Mouse (Mus musculus) adrenal gland, postnatal 25 days (tissue): ENCODE data around the gene Slc1a3. TPM values are rescaled to one million over a fixed set of nuclear protein-coding genes. Genes with fewer than 3 reads are reported as not detected.

Experiments used
- DNase-seq: peaks from one replicate; pipeline ENCODE4 v3.0.0; 2021; ENCODE audit warnings: mixed read lengths
- long read RNA-seq: library from polyadenylated mRNA; stranded (forward); transcript quantifications from one replicate; pipeline ENCODE4 v2.0.0, GENCODE M21; 2021
- total RNA-seq: library from RNA; stranded (reverse); gene quantifications from 2 replicates; pipeline ENCODE4 v1.2.3, GENCODE M21; 2021

The Slc1a3 gene
- total RNA-seq: 14.1 and 16.4 TPM in 2 replicates
- long read RNA-seq, full-length matches to known transcripts: 7 of 12 reads
- long read RNA-seq, partial matches to known transcripts: 0 of 12 reads
- long read RNA-seq, other reads (novel, unspliced or antisense): 5 of 12 reads

GRCm38 (mm10) chr15:8710146-8711006 is at the start of gene Slc1a3:
Gene Slc1a3 (minus strand): TSS chr15:8710764.
- DNase-seq: peak; percentile 23

GRCm38 (mm10) chr15:8759026-8759425 is 48.5 kb upstream of the Slc1a3 start:
- DNase-seq: no peak

- no peak for DNase-seq
Observed at GRCm38 (mm10) chr15:8756441-8756840, 45.9 kb upstream of the Slc1a3 start.

- DNase-seq: no peak
Observed at GRCm38 (mm10) chr15:8749762-8750161, 39.2 kb upstream of the Slc1a3 start.

- DNase-seq: no peak
Observed at GRCm38 (mm10) chr15:8748771-8749170, 38.2 kb upstream of the Slc1a3 start.

GRCm38 (mm10) chr15:8741593-8741992 is 31.0 kb upstream of the Slc1a3 start:
- no peak for DNase-seq

- no peak for DNase-seq
Observed at GRCm38 (mm10) chr15:8740724-8741123, 30.2 kb upstream of the Slc1a3 start.

- DNase-seq: no peak
Observed at GRCm38 (mm10) chr15:8738156-8738555, 27.6 kb upstream of the Slc1a3 start.

- DNase-seq: no peak
Observed at GRCm38 (mm10) chr15:8734363-8734739, 23.8 kb upstream of the Slc1a3 start.

GRCm38 (mm10) chr15:8733669-8734362 is 23.3 kb upstream of the Slc1a3 start:
- no peak for DNase-seq

- no peak for DNase-seq
Observed at GRCm38 (mm10) chr15:8728861-8729260, 18.3 kb upstream of the Slc1a3 start.

- DNase-seq: no peak
Observed at GRCm38 (mm10) chr15:8722386-8723100, 12.0 kb upstream of the Slc1a3 start.

- no peak for DNase-seq
Observed at GRCm38 (mm10) chr15:8721746-8722145, 11.2 kb upstream of the Slc1a3 start.

GRCm38 (mm10) chr15:8721005-8721404 is 10.4 kb upstream of the Slc1a3 start:
- DNase-seq: no peak

- peak; percentile 12 for DNase-seq
Observed at GRCm38 (mm10) chr15:8718496-8718895, 7.9 kb upstream of the Slc1a3 start.

GRCm38 (mm10) chr15:8717021-8717571 is 6.5 kb upstream of the Slc1a3 start:
- DNase-seq: no peak

GRCm38 (mm10) chr15:8716330-8716964 is 5.9 kb upstream of the Slc1a3 start:
- DNase-seq: no peak

GRCm38 (mm10) chr15:8715666-8716065 is 5.1 kb upstream of the Slc1a3 start:
- DNase-seq: no peak

GRCm38 (mm10) chr15:8712433-8712984 is 1.9 kb upstream of the Slc1a3 start:
- DNase-seq: no peak

- no peak for DNase-seq
Observed at GRCm38 (mm10) chr15:8711630-8712310, 1.2 kb upstream of the Slc1a3 start.

GRCm38 (mm10) chr15:8709578-8709977 is 986 bp downstream of the Slc1a3 start:
- DNase-seq: peak; percentile 15
